Mouse (Mus musculus) heart, adult 9 months (tissue): ENCODE measurements at regions not wholly inside any gene's neighbourhood (a gene's known extent, or its start where the extent isn't known, plus 50 kb on each side); places are given as distances from the start of the nearest gene placed in this dataset.

Source experiments
- DNase-seq, 2 experiments: peaks; one replicate each; pipeline ENCODE4 v3.0.0; 2022; ENCODE audit warnings: low spot score in 2 of 2

- no peak for DNase-seq
These were observed 245.7 kb downstream of the Flrt2 start for GRCm38 (mm10) chr12:95937705-95938104.

GRCm38 (mm10) chr12:95940465-95941012 lies 248.5 kb downstream of the Flrt2 start:
- DNase-seq: no peak

GRCm38 (mm10) chr12:95959786-95960504 lies 267.9 kb downstream of the Flrt2 start:
- no peak for DNase-seq

GRCm38 (mm10) chr12:95960505-95960871 lies 268.5 kb downstream of the Flrt2 start:
- no peak for DNase-seq

GRCm38 (mm10) chr12:95962817-95963216 lies 270.8 kb downstream of the Flrt2 start:
- no peak for DNase-seq

- DNase-seq: no peak
These were observed 296.8 kb downstream of the Flrt2 start for GRCm38 (mm10) chr12:95988669-95989288.

GRCm38 (mm10) chr12:95994963-95995362 lies 302.9 kb downstream of the Flrt2 start:
- no peak for DNase-seq

GRCm38 (mm10) chr12:96030180-96030579 lies 338.2 kb downstream of the Flrt2 start:
- DNase-seq: no peak

GRCm38 (mm10) chr12:96075365-96075764 lies 383.3 kb downstream of the Flrt2 start:
- no peak for DNase-seq

GRCm38 (mm10) chr12:96090995-96091394 lies 399.0 kb downstream of the Flrt2 start:
- no peak for DNase-seq

- DNase-seq: no peak
These were observed 414.2 kb downstream of the Flrt2 start for GRCm38 (mm10) chr12:96106254-96106653.

- DNase-seq: no peak
These were observed 422.8 kb downstream of the Flrt2 start for GRCm38 (mm10) chr12:96114727-96115379.

GRCm38 (mm10) chr12:96117553-96117952 lies 425.5 kb downstream of the Flrt2 start:
- no peak for DNase-seq

- DNase-seq: no peak
These were observed 432.3 kb downstream of the Flrt2 start for GRCm38 (mm10) chr12:96124156-96124931.

- DNase-seq: no peak
These were observed 437.9 kb downstream of the Flrt2 start for GRCm38 (mm10) chr12:96129870-96130454.

GRCm38 (mm10) chr12:96130796-96131512 lies 438.9 kb downstream of the Flrt2 start:
- DNase-seq: no peak

GRCm38 (mm10) chr12:96134136-96134535 lies 442.1 kb downstream of the Flrt2 start:
- no peak for DNase-seq

- no peak for DNase-seq
These were observed 449.7 kb downstream of the Flrt2 start for GRCm38 (mm10) chr12:96141748-96142147.

GRCm38 (mm10) chr12:96154095-96154494 lies 462.1 kb downstream of the Flrt2 start:
- no peak for DNase-seq

- no peak for DNase-seq
These were observed 475.5 kb downstream of the Flrt2 start for GRCm38 (mm10) chr12:96167551-96167950.

- no peak for DNase-seq
These were observed 506.9 kb downstream of the Flrt2 start for GRCm38 (mm10) chr12:96198928-96199327.
